Mouse (Mus musculus): Measurements from ENCODE around the gene Akt1. TPM values are rescaled to one million over a fixed set of nuclear protein-coding genes. Genes with fewer than 3 reads are reported as not detected.

The Akt1 gene
- total RNA-seq, 2 experiments from 2014 or later: 138 to 140 TPM

- DNase-seq (ENCODE audit: low spot score in 2 of 2): no peak
- intact Hi-C loops (cut with DNase I): no loop called here
Observed at GRCm38 (mm10) chr12:112632084-112632777, 42.5 kb downstream of the Akt1 start.

DNA sequence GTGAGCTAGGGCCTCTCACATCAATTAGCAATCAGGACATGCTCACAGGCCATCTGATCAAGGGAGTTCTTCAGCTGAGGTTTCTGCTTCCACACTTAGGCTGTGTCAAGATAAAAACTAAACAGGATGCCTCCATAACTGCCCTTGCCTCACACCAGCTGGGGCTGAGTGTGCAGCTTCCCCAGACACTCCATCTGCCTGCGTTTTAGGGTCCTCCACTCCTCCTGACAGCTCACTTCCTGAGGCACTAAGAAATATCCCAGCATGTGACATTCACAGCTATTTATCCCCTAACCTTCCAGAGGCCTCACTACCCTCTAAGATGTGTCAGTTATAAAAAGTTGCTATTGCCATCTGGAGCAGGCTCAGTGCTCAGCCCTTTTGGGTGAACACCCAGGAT is 43.2 kb downstream of the Akt1 start:
- DNase-seq (ENCODE audit: low spot score in 2 of 2): no peak
- intact Hi-C loops (cut with DNase I): no loop called here

DNA sequence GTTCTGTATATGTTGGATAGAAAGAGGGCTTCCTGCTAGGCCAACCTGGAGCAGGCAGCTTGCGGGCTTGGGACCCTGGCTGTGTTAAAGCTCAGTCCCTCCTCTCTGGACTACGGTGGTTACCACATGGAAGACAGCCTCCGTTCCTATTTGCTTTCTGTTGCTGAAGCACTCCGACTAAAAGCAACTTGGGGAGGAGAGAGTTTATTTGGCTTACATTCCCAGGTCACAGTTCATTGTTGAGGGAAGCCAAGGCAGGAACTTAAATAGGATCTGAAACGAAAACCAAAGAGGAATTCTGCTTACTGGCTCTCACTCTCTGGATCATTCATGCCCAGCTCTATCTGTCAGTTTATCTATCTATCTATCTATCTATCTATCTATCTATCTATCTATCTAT is 43.9 kb downstream of the Akt1 start:
- intact Hi-C loops (cut with DNase I): no loop called here
- DNase-seq (ENCODE audit: low spot score in 2 of 2): no peak

GRCm38 (mm10) chr12:112630029-112630428 is 44.7 kb downstream of the Akt1 start:
- no peak for DNase-seq (ENCODE audit: low spot score in 2 of 2)
- intact Hi-C loops (cut with DNase I): no loop called here

DNA sequence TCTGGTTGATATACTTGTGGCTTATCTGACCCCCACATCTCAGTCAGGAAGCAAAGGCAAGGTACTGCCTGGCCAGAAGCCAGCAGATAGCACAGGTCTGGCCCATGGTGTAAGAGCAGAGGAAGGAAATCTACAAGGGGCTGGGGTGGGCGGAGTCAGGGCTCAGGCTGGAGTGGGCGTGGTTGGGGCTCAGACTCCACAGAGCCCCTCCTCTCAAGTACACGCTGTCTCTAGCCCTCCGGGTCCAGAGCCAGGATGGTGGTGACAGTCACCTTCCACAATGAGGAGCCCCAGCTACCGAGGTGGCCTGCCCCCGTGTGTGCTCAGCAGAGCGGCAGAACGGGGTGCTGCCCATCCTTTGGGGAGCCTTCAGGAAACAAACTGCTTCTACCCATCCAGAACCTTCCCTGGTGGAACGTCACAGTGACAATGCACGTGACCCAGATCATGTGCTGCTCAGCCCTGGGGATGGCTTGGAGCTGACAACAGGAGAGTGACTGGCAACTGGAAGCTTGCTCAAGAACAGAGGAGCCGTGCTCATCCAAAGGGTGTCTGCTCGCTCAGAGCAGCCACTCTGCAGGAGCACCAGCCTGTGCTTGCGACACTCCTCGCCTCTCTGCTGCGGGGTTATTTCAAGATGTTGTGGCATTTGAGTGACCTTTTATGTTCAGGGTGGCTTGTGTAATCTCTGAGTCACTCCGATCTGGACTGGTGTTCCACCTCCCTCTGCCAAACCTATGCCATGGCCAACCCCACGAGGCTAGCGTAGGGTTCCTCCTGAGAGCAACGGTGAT is 45.6 kb downstream of the Akt1 start:
- DNase-seq (ENCODE audit: low spot score in 2 of 2): peak; percentile 42 to 55

GRCm38 (mm10) chr12:112628197-112628596 is 46.5 kb downstream of the Akt1 start:
- intact Hi-C loops (cut with DNase I): loop anchor here (10.0 kb wide), 1 partner anchor 483 kb away; the partner anchor contains the start of gene Kif26a
- no peak for DNase-seq (ENCODE audit: low spot score in 2 of 2)

More for the DNA sequence above, 45.6 kb downstream of the Akt1 start:
- intact Hi-C loops (cut with DNase I): loop anchor here (10.0 kb wide), 1 partner anchor 484 kb away; the partner anchor contains the start of gene Kif26a

GRCm38 (mm10) chr12:112627097-112627881 is 47.4 kb downstream of the Akt1 start:
- no peak for DNase-seq (ENCODE audit: low spot score in 2 of 2)
- intact Hi-C loops (cut with DNase I): loop anchor here (10.0 kb wide), 1 partner anchor 482 kb away; the partner anchor contains the start of gene Kif26a

DNA sequence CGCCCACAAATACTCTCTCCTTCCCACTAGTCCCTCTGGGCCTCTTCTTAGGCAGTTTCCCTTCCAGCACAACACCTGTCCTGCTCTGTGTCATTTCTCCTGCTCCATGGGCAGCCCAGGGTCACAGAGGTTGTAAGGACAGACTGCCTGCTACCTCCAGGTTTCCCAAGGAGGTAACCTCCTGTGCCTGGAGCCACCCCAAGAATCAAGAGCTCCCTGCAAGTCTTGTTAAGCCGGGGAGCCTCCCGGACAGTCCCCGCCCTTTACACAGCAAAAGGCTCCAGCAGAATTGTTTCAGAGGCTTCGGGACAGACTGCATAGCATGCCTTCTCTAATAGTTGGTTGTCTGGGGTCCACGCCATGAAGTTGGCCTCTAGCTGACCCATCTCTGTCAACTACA is 48.2 kb downstream of the Akt1 start:
- intact Hi-C loops (cut with DNase I): loop anchor here (10.0 kb wide), 1 partner anchor 482 kb away; the partner anchor contains the start of gene Kif26a
- no peak for DNase-seq (ENCODE audit: low spot score in 2 of 2)

- intact Hi-C loops (cut with DNase I): loop anchor here (10.0 kb wide), 1 partner anchor 481 kb away; the partner anchor contains the start of gene Kif26a
- no peak for DNase-seq (ENCODE audit: low spot score in 2 of 2)
Observed at GRCm38 (mm10) chr12:112625700-112626099, 49.0 kb downstream of the Akt1 start.

- peak; percentile 40 to 60 for DNase-seq (ENCODE audit: low spot score in 2 of 2)
- intact Hi-C loops (cut with DNase I): loop anchor here (1.0 to 10.0 kb wide), 3 partner anchors 71 to 479 kb away; partner anchors contain the start of gene Kif26a
Observed at GRCm38 (mm10) chr12:112623742-112624141, 50.9 kb downstream of the Akt1 start.

- intact Hi-C loops (cut with DNase I): loop anchor here (5.0 to 10.0 kb wide), 2 partner anchors 125 to 477 kb away; partner anchors contain the start of gene Kif26a
- DNase-seq (ENCODE audit: low spot score in 2 of 2): no peak
Observed at GRCm38 (mm10) chr12:112621900-112622299, 52.8 kb downstream of the Akt1 start.

DNA sequence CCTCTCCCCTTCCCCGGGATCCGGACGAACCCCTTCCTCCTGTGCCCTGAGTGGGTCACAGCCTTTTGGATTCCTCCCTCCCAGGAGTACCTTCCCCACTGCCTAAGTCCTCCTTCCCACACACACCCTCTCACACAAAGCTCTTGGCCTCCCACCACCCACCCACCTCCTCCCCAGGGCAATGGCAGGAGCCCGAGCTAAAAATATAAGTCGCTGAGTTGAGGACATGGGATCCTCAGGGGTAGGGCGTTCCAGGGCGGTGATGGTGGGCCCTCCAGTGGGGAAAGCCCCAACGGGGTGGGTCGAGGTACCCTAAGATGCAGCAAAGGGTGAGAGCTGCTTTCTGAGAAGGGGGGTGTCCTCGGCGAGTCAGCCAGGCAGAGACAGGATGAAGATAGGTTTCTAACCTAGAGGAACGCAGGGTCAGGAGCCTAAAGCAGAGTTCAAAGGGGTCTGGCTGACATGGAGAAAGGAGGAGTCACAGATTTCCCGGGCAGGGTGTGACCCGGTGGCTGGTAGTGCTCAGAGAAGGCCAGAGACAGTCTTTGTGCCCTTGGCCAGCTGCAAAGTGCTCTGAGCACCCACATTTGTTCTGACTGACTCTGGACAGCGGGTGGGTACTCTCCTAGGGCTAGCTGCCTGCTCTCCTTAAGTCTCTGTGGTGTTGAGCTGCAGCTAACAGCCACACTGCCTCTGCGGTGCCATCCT is 54.2 kb downstream of the Akt1 start:
- intact Hi-C loops (cut with DNase I): loop anchor here (5.0 to 10.0 kb wide), 2 partner anchors 123 to 476 kb away; partner anchors contain the start of gene Kif26a
- no peak for DNase-seq (ENCODE audit: low spot score in 2 of 2)

DNA sequence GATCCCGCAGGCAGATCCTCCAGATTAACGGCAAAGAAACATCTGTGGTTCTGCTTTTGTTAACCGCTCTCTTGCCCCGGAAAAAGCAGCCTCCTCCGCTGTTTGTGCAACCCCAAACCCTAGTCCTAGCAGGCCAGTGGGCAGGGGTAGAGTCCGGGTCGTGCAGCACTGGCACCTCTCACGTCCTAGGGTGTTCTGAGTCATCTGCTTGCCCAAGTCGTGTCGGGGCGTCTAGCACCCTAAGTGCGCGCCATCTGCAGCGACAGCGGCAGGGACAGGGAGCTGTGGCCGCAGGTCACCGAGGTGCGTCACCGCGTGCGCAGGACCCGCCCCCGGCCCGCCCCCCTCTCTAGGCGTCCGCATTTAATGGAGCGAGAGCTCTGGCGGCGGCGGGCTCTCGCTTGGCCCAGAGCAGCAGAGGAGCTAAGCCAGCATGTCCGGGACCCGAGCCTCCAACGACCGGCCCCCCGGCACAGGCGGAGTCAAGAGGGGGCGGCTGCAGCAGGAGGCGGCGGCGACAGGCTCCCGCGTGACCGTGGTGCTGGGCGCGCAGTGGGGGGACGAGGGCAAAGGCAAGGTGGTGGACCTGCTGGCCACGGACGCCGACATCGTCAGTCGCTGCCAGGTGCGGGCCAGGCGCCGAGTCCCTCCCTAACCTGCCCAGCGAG is 54.9 kb downstream of the Akt1 start, which contains the start of gene Adssl1:
Gene Adssl1, plus strand, starts transcription at position 360 of the 668 bp plus-strand sequence.
- peak in 1 of 2 experiments; percentile 48 for DNase-seq (ENCODE audit: low spot score in 2 of 2)
- intact Hi-C loops (cut with DNase I): loop anchor here (5.0 to 10.0 kb wide), 2 partner anchors 123 to 475 kb away; partner anchors contain the start of gene Kif26a

DNA sequence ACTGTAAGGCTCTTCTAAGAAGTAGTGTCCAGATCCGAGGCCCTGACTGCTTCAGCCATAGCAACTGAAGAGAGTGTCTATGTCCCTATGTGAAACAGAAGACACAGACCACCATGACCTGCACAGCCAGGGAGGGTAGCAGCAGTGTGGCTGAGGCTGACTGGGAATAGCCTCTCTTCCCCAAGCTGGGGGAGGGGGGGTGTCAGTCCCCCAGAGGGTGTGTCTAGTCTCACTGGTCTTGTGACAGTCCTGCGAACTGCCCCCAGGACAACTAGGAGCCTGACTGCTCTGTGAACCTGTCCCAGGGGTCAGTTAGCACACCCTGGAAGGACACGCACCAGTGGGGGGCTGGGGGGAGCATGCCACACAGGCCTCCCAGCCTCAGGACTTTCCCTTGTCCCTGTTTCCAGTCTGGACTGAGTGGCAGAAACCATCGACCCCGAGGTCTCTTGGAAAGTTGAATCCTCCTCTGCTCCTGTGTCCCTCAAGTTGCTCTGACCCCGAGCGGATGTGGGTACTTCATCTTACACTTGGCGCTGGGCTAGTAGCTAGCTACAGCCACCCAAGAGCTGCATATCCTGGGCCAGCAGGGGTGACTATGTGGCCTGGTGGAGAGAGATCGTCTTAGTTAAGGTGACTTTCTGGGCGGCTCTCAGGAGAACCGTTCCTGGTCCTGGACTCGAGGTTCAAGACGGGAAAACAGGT is 55.6 kb downstream of the Akt1 start:
- intact Hi-C loops (cut with DNase I): loop anchor here (1.0 kb wide), 1 partner anchor 43 kb away; no protein-coding TSS in a partner anchor
- DNase-seq (ENCODE audit: low spot score in 2 of 2): no peak

DNA sequence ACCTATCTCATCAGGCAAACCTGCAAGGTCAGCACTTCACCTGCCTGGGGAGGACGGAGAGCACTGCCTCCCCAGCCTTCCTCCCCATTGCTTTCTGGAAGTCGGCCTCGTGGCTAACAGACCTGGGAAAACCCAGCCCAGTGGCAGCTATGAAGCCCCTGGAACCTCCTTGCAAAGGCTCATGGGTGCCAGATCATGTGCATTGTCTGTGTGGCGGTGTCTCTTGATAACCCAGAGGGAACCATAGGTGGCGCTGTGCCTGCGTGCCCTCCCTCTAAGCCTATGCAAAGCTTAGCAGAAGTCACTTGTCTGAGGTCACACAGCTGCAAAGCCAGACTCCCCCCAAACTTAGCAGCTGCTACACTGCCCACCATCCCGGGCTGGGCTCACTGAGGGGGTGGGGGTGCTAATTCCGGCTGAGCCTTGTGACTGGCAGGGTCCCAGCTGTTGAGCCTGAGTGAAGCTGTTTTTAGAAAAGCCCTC is 56.7 kb downstream of the Akt1 start:
- peak; percentile 62 to 84 for DNase-seq (ENCODE audit: low spot score in 2 of 2)
- intact Hi-C loops (cut with DNase I): loop anchor here (1.0 to 2.0 kb wide), 2 partner anchors 23 to 42 kb away; no protein-coding TSS in a partner anchor

- intact Hi-C loops (cut with DNase I): loop anchor here (2.0 kb wide), 1 partner anchor 22 kb away; no protein-coding TSS in a partner anchor
- DNase-seq (ENCODE audit: low spot score in 2 of 2): peak; percentile 75 to 96
Observed at GRCm38 (mm10) chr12:112617184-112617583, 57.5 kb downstream of the Akt1 start.

DNA sequence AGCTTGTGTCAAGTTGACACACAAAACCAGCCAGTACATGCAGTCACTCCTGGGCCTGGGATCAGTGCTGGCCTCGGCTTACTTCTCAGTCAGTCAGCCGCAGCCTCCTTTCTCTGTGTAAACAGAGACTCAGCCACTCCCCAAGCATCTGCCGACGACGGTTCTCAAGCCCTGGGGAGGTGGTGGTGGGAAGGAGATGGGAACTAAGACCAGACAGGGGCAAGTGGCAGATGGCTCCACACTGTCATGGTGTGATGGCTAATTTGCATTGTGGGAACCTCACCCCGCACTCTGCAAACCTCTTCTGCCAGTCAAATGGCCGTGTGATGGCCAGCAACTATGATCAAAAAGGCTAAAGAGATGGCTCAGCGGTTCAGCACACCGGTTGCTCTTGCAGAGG is 58.0 kb downstream of the Akt1 start:
- DNase-seq (ENCODE audit: low spot score in 2 of 2): no peak
- intact Hi-C loops (cut with DNase I): loop anchor here (2.0 kb wide), 1 partner anchor 22 kb away; no protein-coding TSS in a partner anchor

Measured in left cerebral cortex, postnatal 25 days (tissue).